Mouse (Mus musculus) hindbrain, embryonic 13.5 days (tissue): ENCODE data around the gene Gnai1. TPM values are rescaled to one million over a fixed set of nuclear protein-coding genes. Genes with fewer than 3 reads are reported as not detected.
A peak's percentile ranks its signal among the peaks of the same experiment; 100 is the strongest.
"Not testable (repeated sequence)": the region's sequence is repeated elsewhere in the genome, so short reads cannot be mapped to it uniquely, and the experiment has no call there.

ENCODE experiments used
- ATAC-seq: fragments of 200-750 bp; cut with Nextera tagmentation; 2 replicates; pipeline ENCODE4 v1.8.0; 2017; ENCODE audit warnings: moderate TSS enrichment; ENCODE audit not compliant: low FRiP score
- H3K27ac ChIP-seq: fragments of 300-500 bp; sonication (generic); 2 replicates; pipeline ENCODE4 v1.5.1; 2015; ENCODE audit warnings: inconsistent platforms, mild to moderate bottlenecking, moderate library complexity
- H3K27me3 ChIP-seq: fragments of 300-500 bp; sonication (generic); 2 replicates; pipeline ENCODE4 v1.6.1; 2015; ENCODE audit warnings: mild to moderate bottlenecking, inconsistent platforms
- H3K36me3 ChIP-seq: fragments of 300-500 bp; sonication (generic); 2 replicates; pipeline ENCODE4 v1.6.1; 2015; ENCODE audit warnings: mild to moderate bottlenecking, inconsistent platforms
- H3K4me1 ChIP-seq: fragments of 300-500 bp; sonication (generic); replicated peaks from 2 replicates; pipeline ENCODE4 v1.6.1; 2015; ENCODE audit warnings: inconsistent platforms
- H3K4me2 ChIP-seq: fragments of 300-500 bp; sonication (generic); 2 replicates; pipeline ENCODE4 v1.6.1; 2015; ENCODE audit warnings: inconsistent platforms, mild to moderate bottlenecking, moderate library complexity
- H3K4me3 ChIP-seq: fragments of 300-500 bp; sonication (generic); 2 replicates; pipeline ENCODE4 v1.5.1; 2015; ENCODE audit warnings: mild to moderate bottlenecking, inconsistent platforms
- H3K9ac ChIP-seq: fragments of 300-500 bp; sonication (generic); 2 replicates; pipeline ENCODE4 v1.6.1; 2015; ENCODE audit warnings: mild to moderate bottlenecking, inconsistent platforms
- H3K9me3 ChIP-seq: fragments of 300-500 bp; sonication (generic); 2 replicates; pipeline ENCODE4 v1.6.1; 2016; ENCODE audit warnings: inconsistent platforms
- WGBS: fragments of 180-500 bp; shearing (Covaris S2); methylation state at CpG from one replicate; pipeline ENCODE4 v1.1.7; 2015; 5-methylcytosine and 5-hydroxymethylcytosine counted together
- polyA plus RNA-seq: library from polyadenylated mRNA; unstranded; fragments of >200 nt; fragmentation: Nextera tagmentation; extraction: Ambion mirVana; gene quantifications from 2 replicates; pipeline ENCODE4 v1.2.1, GENCODE M21; 2015

Gene Gnai1
- 45.6 and 50.2 TPM in 2 replicates for polyA plus RNA-seq

- H3K27ac ChIP-seq, result peak within 1 kb of the TSS; percentile 90
- WGBS, result under 1% methylated on average over 71 of the region's 76 CpGs
- ATAC-seq, result peak; percentile 97
These were observed at the start of gene Gnai1 for GRCm38 (mm10) chr5:18360281-18360819. Gene Gnai1, minus strand, starts transcription at chr5:18360355.

GRCm38 (mm10) chr5:18367864-18368263 is 7.7 kb upstream of the Gnai1 start:
- H3K9ac ChIP-seq, result no peak overlapping the region
- no peak overlapping the region for H3K27ac ChIP-seq
- no peak for ATAC-seq
- no peaks in the 10 kb centered on the region for H3K9me3 ChIP-seq
- 5% methylated on average over 2 of the region's 2 CpGs for WGBS
- no peak overlapping the region for H3K4me3 ChIP-seq
- no peaks in the 10 kb centered on the region for H3K4me1 ChIP-seq
- no peaks in the 10 kb centered on the region for H3K27me3 ChIP-seq
- H3K4me2 ChIP-seq, result no peak overlapping the region
- no peaks in the 10 kb centered on the region for H3K36me3 ChIP-seq

More at GRCm38 (mm10) chr5:18360281-18360819, at the start of gene Gnai1:
- Histone ChIP-seq H3K4me2 (peak within 1 kb of the TSS; percentile 84), H3K4me3 (peak within 1 kb of the TSS; percentile 84), H3K9me3 (no peaks in the 10 kb centered on the region), H3K4me1 (peaks cover 13% of the 10 kb centered on the region), H3K27me3 (no peaks in the 10 kb centered on the region), H3K9ac (peak within 1 kb of the TSS; percentile 88), H3K36me3 (no peaks in the 10 kb centered on the region)

- no peaks in the 10 kb centered on the region for H3K4me1 ChIP-seq
- H3K36me3 ChIP-seq, result no peaks in the 10 kb centered on the region
- H3K4me2 ChIP-seq, result no peak overlapping the region
- no peak overlapping the region for H3K9ac ChIP-seq
- no peaks in the 10 kb centered on the region for H3K9me3 ChIP-seq
- H3K4me3 ChIP-seq, result no peak overlapping the region
- H3K27ac ChIP-seq, result no peak overlapping the region
- no peak for ATAC-seq
- no peaks in the 10 kb centered on the region for H3K27me3 ChIP-seq
- 94% methylated on average over 3 of the region's 3 CpGs for WGBS
These were observed 5.3 kb upstream of the Gnai1 start for GRCm38 (mm10) chr5:18365460-18365859.

- no peaks in the 10 kb centered on the region for H3K36me3 ChIP-seq
- H3K9ac ChIP-seq, result 0 out of 2 replicates have a peak overlapping the region, but pooled peaks have one; percentile 70
- no peaks in the 10 kb centered on the region for H3K27me3 ChIP-seq
- peaks cover 13% of the 10 kb centered on the region for H3K4me1 ChIP-seq
- H3K27ac ChIP-seq, result no peak overlapping the region
- peak overlapping the region; percentile 84 for H3K4me3 ChIP-seq
- WGBS, result 24% methylated on average over 6 of the region's 6 CpGs
- no peak for ATAC-seq
- no peaks in the 10 kb centered on the region for H3K9me3 ChIP-seq
- peak overlapping the region; percentile 84 for H3K4me2 ChIP-seq
These were observed 801 bp upstream of the Gnai1 start for GRCm38 (mm10) chr5:18360956-18361355.

DNA sequence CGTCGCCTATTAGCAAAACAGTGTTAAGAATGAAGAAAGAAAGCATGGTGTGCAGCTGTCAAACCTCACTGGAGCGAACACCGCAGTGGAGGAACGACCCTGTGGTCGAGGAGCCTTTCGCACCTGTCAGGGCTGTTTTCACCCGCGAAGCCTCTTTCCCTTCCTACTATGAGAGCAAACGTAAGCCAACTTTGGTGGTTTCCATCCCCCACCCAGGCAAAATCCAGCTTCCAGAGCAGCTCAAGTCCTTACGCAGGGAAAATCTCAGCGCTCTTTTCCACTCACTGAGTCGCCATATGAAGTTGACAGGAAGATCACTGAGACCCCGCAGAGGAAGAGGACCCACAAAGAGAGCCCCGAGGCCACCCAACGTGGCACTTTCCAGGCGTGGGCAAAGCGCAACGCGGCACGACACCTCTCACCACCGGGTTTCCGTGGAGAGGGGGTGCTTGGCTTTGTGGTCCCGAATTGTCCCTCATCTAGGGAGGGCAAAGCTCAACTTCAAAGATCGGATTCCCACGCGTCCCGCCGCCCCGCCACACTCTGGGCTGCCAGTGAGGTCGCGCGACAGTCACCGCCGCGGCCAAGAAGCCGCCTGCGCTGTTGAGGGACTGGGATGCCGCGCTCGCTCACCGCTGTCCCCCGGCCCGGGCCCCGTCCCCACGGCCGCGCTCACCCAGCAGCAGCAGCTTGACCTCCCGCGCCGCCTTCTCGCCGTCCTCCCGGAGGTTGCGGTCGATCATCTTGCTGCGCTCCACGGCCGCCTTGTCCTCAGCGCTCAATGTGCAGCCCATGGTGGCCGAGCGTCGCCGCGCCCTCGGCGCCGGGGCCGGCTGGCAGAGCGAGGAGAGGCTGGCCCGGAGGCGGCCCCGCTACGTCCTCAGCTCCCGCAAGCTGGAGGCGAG is 527 bp downstream of the Gnai1 start:
- H3K4me3 ChIP-seq, result peak overlapping the region; percentile 84
- no peaks in the 10 kb centered on the region for H3K36me3 ChIP-seq
- no peaks in the 10 kb centered on the region for H3K9me3 ChIP-seq
- peak overlapping the region; percentile 88 for H3K9ac ChIP-seq
- ATAC-seq, result peak; percentile 91
- no peaks in the 10 kb centered on the region for H3K27me3 ChIP-seq
- peaks cover 13% of the 10 kb centered on the region for H3K4me1 ChIP-seq
- peak overlapping the region; percentile 90 for H3K27ac ChIP-seq
- H3K4me2 ChIP-seq, result peak overlapping the region; percentile 84
- under 1% methylated on average over 76 of the region's 76 CpGs for WGBS

- Histone ChIP-seq H3K27me3 (no peaks in the 10 kb centered on the region), H3K4me2 (peak overlapping the region; percentile 84), H3K9ac (peak overlapping the region; percentile 88), H3K9me3 (no peaks in the 10 kb centered on the region), H3K36me3 (no peaks in the 10 kb centered on the region), H3K27ac (no peak overlapping the region), H3K4me1 (peaks cover 13% of the 10 kb centered on the region), H3K4me3 (peak overlapping the region; percentile 84)
- ATAC-seq, result no peak
- WGBS, result 33% methylated on average over 6 of the region's 6 CpGs
These were observed 1.4 kb downstream of the Gnai1 start for GRCm38 (mm10) chr5:18358778-18359177.

GRCm38 (mm10) chr5:18358191-18358590 is 2.0 kb downstream of the Gnai1 start:
- Histone ChIP-seq H3K27me3 (no peaks in the 10 kb centered on the region), H3K4me3 (peak overlapping the region; percentile 84), H3K4me1 (peaks cover 13% of the 10 kb centered on the region), H3K9me3 (no peaks in the 10 kb centered on the region), H3K27ac (no peak overlapping the region), H3K9ac (no peak overlapping the region), H3K36me3 (no peaks in the 10 kb centered on the region), H3K4me2 (peak overlapping the region; percentile 84)
- no peak for ATAC-seq
- 10% methylated on average over 3 of the region's 3 CpGs for WGBS

GRCm38 (mm10) chr5:18347297-18347696 is 12.9 kb downstream of the Gnai1 start:
- Histone ChIP-seq H3K27me3 (no peaks in the 10 kb centered on the region), H3K4me2 (no peak overlapping the region), H3K27ac (no peak overlapping the region), H3K9me3 (peaks cover 7% of the 10 kb centered on the region; the same call in 1 of the 2 replicates), H3K4me1 (no peaks in the 10 kb centered on the region), H3K4me3 (no peak overlapping the region), H3K36me3 (peaks cover 5% of the 10 kb centered on the region; the same call in 1 of the 2 replicates), H3K9ac (no peak overlapping the region)
- 96% methylated on average over 3 of the region's 3 CpGs for WGBS
- ATAC-seq, result no peak

DNA sequence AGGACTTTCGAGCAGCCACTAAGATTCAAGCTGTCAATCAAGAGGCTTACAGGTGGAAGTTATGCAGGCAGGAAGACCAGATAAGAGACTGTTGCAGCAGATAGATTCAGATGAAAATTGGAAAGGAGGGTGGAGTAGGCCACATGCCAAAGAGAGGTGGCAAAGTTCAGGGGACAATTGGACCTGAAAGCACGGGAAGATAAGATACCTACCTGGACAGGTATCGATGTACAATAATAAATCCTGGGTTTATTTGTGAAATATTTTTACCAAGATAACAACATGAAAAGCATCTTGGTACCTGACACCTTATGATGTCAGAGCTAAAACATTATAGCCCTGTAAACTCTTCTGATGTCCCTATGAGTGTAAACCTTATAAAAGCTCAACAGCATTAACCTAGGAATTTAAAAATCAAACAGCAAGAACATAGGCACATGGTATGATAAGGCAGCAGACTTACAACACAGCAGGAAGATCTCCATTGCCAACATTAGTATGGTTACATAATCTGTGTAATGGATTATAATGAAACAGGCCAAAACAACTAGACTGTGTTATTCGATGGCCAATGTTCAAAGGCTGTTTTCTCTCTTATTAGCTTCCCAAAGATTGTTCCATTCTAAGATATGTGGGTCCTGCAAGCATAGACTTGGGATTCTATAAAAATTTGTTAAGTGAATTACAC is 16.6 kb downstream of the Gnai1 start:
- Histone ChIP-seq H3K27me3 (no peaks in the 10 kb centered on the region), H3K27ac (no peak overlapping the region), H3K9ac (no peak overlapping the region), H3K9me3 (peaks cover 7% of the 10 kb centered on the region; the same call in 1 of the 2 replicates), H3K4me3 (no peak overlapping the region), H3K36me3 (peaks cover 5% of the 10 kb centered on the region; the same call in 1 of the 2 replicates), H3K4me1 (no peaks in the 10 kb centered on the region), H3K4me2 (no peak overlapping the region)
- no peak for ATAC-seq
- WGBS, result 94% methylated on average over 4 of the region's 4 CpGs

DNA sequence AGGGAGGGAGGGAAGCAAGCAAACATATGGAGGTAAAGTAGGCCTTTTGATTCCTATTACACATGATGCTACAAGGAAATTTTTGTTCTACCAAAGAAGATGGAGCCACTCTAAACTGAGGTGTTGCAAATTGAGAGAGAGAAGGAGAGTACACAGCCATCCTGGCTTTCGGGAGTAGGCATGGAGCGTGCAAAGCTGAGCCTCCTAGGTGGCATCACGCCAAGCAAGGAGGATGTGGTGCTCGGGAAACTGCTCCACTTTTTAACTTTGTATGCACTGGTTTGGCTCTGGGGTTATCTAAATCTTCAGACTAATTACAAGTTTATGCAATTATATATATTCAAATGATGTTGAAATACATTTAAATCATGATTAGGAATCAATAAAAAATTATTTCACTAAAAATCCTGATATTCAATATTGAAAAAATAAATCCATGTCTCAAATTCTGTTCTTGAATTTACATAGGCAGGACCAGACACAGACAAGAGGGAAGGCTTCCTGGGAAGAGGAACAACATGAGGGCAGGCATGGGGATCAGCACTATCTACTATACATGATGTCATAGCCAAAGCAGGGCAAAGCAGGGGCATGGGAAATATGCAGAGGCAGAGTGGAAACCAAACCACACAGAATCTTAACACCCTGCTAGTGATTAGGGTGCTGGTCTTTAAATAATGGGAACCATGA is 17.2 kb downstream of the Gnai1 start:
- WGBS, result 86% methylated on average over 4 of the region's 4 CpGs

DNA sequence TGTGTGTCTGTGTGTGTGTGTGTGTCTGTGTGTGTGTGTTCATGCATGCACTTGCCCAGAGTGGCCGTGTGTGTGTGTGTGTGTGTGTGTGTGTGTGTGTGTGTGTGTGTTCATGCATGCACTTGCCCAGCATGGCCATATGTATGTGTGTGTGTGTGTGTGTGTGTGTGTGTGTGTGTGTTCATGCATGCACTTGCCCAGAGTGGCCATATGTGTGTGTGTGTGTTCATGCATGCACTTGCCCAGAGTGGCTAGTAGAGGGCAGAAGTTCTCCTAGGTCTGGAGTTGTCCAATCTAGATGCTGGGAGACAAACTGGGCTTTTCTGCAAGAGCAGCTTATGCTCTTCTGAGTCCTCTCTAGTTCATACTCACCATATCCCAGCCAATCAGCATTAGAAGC is 18.3 kb downstream of the Gnai1 start:
- H3K36me3 ChIP-seq, H3K9me3 ChIP-seq, ATAC-seq, H3K4me3 ChIP-seq, H3K4me2 ChIP-seq, H3K27ac ChIP-seq, H3K27me3 ChIP-seq, H3K4me1 ChIP-seq, H3K9ac ChIP-seq: not testable (repeated sequence)
- WGBS, result 77% methylated on average over 1 of the region's 1 CpGs

More for the DNA sequence above, 17.2 kb downstream of the Gnai1 start:
- no peak overlapping the region for H3K9ac ChIP-seq
- H3K9me3 ChIP-seq, result peaks cover 7% of the 10 kb centered on the region; the same call in 1 of the 2 replicates
- no peak overlapping the region for H3K27ac ChIP-seq
- no peaks in the 10 kb centered on the region for H3K4me1 ChIP-seq
- no peaks in the 10 kb centered on the region for H3K27me3 ChIP-seq
- ATAC-seq, result no peak
- H3K4me3 ChIP-seq, result no peak overlapping the region
- H3K4me2 ChIP-seq, result no peak overlapping the region
- H3K36me3 ChIP-seq, result peaks cover 5% of the 10 kb centered on the region; the same call in 1 of the 2 replicates

DNA sequence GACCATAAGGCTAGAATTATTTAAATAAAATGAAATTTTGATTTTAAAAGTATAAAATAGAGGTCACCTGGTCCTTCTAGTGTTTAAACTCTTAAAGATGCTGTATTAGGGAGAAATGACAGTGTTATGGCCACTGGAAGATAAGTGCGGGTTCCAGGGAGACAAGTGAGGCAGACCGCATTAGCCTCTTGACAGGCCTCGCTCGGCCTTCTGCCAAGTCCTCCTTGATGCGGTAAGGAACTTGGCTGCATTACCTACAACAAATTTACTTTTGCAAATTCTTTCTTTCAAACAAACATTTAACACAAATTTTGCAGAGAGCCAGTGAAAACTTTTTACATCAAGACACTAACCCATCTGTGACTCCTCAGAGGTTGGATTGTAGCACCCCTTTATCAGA is 27.9 kb downstream of the Gnai1 start:
- Histone ChIP-seq H3K4me3 (no peak overlapping the region), H3K27me3 (no peaks in the 10 kb centered on the region), H3K27ac (no peak overlapping the region), H3K36me3 (no peaks in the 10 kb centered on the region), H3K9me3 (no peaks in the 10 kb centered on the region), H3K9ac (no peak overlapping the region), H3K4me1 (no peaks in the 10 kb centered on the region), H3K4me2 (no peak overlapping the region)
- 97% methylated on average over 5 of the region's 5 CpGs for WGBS
- no peak for ATAC-seq
